Mouse (Mus musculus) lung, postnatal 0 days (tissue): ENCODE measurements around the gene Ccdc71.

Source experiments
- CTCF ChIP-seq: IDR thresholded peaks from 2 replicates; pipeline ENCODE4 v1.5.1; 2016; ENCODE audit warnings: antibody characterized with exemption, mild to moderate bottlenecking
- EP300 ChIP-seq: IDR thresholded peaks from 2 replicates; pipeline ENCODE4 v1.6.1; 2016; ENCODE audit warnings: antibody characterized with exemption, mild to moderate bottlenecking, control low read depth

DNA sequence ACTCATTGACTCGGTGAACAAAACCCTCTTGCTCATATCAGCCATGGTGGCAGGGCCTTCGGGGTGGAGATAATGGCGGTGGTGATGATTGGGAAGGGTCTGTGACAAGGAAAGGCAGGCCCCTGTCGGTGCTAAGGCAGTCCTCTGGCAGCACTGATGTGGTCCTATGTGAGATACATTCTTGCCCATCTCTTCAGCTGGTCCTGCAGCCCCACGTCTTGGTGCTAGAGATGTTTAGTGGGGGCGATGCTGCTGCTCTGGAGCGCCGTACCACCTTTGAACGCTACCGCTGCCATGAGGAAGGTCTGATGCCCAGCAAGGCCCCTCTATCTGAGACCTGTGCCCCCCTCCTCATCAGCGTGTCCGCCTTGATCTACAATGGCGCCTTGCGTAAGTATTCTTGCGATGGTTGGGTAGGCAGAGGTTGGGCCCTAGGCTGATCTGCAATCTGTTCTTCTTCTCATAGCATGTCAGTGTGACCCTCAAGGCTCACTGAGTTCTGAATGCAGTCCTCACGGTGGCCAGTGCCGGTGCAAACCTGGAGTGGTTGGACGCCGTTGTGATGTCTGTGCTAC is 25.1 kb downstream of the Ccdc71 start:
- TF ChIP-seq CTCF, result no peak
- no peak for TF ChIP-seq EP300
